Mouse (Mus musculus): ENCODE data around the gene Hdgfl3.

DNA sequence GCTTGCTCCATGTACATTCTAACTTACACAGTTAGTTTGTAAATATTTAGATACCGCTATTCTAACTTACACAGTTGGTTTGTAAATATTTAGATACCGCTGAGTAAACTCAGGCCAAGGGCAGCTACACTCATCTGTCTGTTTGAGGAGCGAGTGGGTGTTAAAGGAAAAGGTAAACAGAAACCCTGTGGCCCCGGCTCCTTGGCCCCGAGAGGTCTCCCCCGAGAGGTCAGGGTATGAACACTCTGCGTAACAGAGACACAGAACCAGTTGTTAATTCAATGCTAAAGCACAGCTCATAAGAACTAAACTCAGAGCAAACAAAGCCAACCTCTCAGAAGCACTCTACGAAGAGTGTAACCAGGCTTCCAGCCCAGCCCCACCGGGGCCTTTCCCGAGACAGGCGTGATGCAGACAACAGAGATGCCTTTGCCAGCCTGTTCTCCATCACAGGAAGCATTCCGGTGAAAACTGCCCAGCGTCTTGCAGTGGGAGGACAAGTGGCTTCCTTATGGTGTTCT is 61.7 kb downstream of the Hdgfl3 start:
- TF ChIP-seq MYOD1 (IDR thresholded peaks at IDR 0.05; ENCODE audit: control insufficient read depth in 1 of 3, insufficient read length in 2 of 3, low read depth in 2 of 3): no peak
- no peak for TF ChIP-seq E2F4 (IDR thresholded peaks at IDR 0.05; ENCODE audit: insufficient read depth)

Measured in myocyte (in vitro differentiated cells).